Mouse (Mus musculus): ENCODE measurements around the gene Olfr764-ps1. TPM values are rescaled to one million over a fixed set of nuclear protein-coding genes. Genes with fewer than 3 reads are reported as not detected.

Olfr764-ps1 gene
- polyA plus RNA-seq (2014; fragmentation: Illumina TruSeq; extraction: RNeasy Lipid Tissue Mini Kit (QIAGEN cat#74804); ENCODE audit: low replicate concordance) = not detected

DNA sequence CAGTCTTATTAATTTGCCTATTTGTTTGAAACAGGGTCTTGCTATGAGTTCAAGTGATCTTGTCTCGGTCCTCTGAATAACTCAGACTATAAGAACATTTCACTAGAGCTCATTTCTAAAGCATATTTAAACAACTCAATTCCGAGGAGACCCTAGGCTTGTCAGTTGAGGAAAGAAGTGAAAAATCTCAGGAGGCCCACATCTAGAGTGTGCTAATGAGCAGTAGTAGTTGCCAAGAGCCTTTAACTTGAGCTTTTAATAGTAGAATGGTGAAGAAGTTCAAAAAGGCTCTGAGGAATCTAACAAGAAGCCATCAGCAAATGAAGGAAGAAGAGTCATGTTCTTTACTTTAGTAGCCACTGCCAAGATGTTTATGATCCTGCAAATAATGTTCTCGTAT lies at the start of gene Olfr764-ps1:
TSS of gene Olfr764-ps1 (minus strand) at position 101 of the 400 bp plus-strand sequence.

DNA sequence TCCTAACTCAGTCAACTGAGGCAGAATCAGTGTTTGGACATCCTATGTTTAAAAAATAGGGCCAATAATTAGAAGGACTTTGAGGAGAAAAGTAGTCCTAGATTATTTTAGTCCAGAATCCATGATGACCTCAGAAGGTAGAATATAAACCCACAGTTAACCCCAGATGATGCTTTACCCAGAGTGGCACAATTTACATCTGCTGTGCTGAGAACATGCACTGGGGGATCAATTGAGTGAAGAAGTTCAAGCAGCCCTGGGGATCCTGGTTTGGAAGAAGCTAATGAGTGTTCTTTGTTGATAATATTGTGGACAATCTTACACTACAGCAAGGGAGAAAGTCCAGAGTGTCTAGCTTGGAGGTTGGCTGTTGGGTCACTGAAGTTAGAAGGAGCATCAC lies 43.1 kb upstream of the Olfr764-ps1 start, which contains the start of gene Olfr767:
TSS of gene Olfr767 (minus strand) at position 101 of the 400 bp plus-strand sequence.

DNA sequence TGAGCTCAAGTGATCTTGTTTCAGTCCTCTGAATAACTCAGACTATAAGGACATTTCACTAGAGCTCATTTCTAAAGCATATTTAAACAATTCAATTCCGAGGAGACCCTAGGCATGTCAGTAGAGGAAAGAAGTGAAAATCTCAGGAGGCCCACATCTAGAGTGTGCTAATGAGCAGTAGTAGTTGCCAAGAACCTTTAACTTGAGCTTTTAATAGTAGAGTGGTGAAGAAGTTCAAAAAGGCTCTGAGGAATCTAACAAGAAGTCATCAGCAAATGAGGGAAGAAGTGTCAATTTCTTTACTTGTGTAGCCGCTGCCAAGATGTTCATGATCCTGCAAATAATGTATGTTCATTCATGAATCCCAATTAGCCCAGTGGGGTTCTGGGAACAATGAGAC lies 29.2 kb upstream of the Olfr764-ps1 start, which contains the start of gene Olfr766-ps1:
TSS of gene Olfr766-ps1 (minus strand) at position 101 of the 400 bp plus-strand sequence.

DNA sequence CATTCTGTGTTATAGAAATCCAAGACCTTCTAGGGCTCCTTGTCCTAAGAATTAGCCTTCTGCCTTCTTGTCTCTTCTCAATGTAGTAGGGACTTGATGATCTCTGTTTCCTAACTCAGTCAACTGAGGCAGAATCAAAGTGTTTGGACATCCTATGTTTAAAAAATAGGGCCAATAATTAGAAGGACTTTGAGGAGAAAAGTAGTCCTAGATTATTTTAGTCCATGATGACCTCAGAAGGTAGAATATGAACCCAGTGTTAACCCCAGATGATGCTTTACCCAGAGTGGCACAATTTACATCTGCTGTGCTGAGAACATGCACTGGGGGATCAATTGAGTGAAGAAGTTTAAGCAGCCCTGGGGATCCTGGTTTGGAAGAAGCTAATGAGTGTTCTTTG lies 10.2 kb upstream of the Olfr764-ps1 start, which contains the start of gene Olfr765:
TSS of gene Olfr765 (minus strand) at position 101 of the 400 bp plus-strand sequence.

GRCm38 (mm10) chr10:129010288-129010841 lies 29.3 kb downstream of the Olfr764-ps1 start, which contains the start of gene Olfr763:
TSS of gene Olfr763 (plus strand) at chr10:129010791.

GRCm38 (mm10) chr10:128989131-128989530 lies 50.6 kb downstream of the Olfr764-ps1 start, which contains the start of gene Olfr9:
TSS of gene Olfr9 (plus strand) at chr10:128989431.

Other genes with a start within 250 kb of the Olfr764-ps1 start
- 2.0 TPM for gene Mmp19, start 249.0 kb downstream of the Olfr764-ps1 start, polyA plus RNA-seq (2014; fragmentation: Illumina TruSeq; extraction: RNeasy Lipid Tissue Mini Kit (QIAGEN cat#74804); ENCODE audit: low replicate concordance)
- gene Dnajc14, start 235.8 kb downstream of the Olfr764-ps1 start, polyA plus RNA-seq (2014; fragmentation: Illumina TruSeq; extraction: RNeasy Lipid Tissue Mini Kit (QIAGEN cat#74804); ENCODE audit: low replicate concordance) = 39.9 TPM
- 3.1 TPM for gene Tmem198b, start 235.5 kb downstream of the Olfr764-ps1 start, polyA plus RNA-seq (2014; fragmentation: Illumina TruSeq; extraction: RNeasy Lipid Tissue Mini Kit (QIAGEN cat#74804); ENCODE audit: low replicate concordance)
- 242 TPM for gene Sarnp, start 222.6 kb downstream of the Olfr764-ps1 start, polyA plus RNA-seq (2014; fragmentation: Illumina TruSeq; extraction: RNeasy Lipid Tissue Mini Kit (QIAGEN cat#74804); ENCODE audit: low replicate concordance)
- 206 TPM for gene Ormdl2, start 218.3 kb downstream of the Olfr764-ps1 start, polyA plus RNA-seq (2014; fragmentation: Illumina TruSeq; extraction: RNeasy Lipid Tissue Mini Kit (QIAGEN cat#74804); ENCODE audit: low replicate concordance)
- 0.85 TPM for gene Gdf11, start 148.2 kb downstream of the Olfr764-ps1 start, polyA plus RNA-seq (2014; fragmentation: Illumina TruSeq; extraction: RNeasy Lipid Tissue Mini Kit (QIAGEN cat#74804); ENCODE audit: low replicate concordance)
- 401 TPM for gene Cd63, start 138.9 kb downstream of the Olfr764-ps1 start, polyA plus RNA-seq (2014; fragmentation: Illumina TruSeq; extraction: RNeasy Lipid Tissue Mini Kit (QIAGEN cat#74804); ENCODE audit: low replicate concordance)
- 1.5 TPM for gene Rdh5, start 117.0 kb downstream of the Olfr764-ps1 start, polyA plus RNA-seq (2014; fragmentation: Illumina TruSeq; extraction: RNeasy Lipid Tissue Mini Kit (QIAGEN cat#74804); ENCODE audit: low replicate concordance)
- 2.2 TPM for gene Bloc1s1, start 115.9 kb downstream of the Olfr764-ps1 start, polyA plus RNA-seq (2014; fragmentation: Illumina TruSeq; extraction: RNeasy Lipid Tissue Mini Kit (QIAGEN cat#74804); ENCODE audit: low replicate concordance)
- 0.45 TPM for gene Itga7, start 106.1 kb downstream of the Olfr764-ps1 start, polyA plus RNA-seq (2014; fragmentation: Illumina TruSeq; extraction: RNeasy Lipid Tissue Mini Kit (QIAGEN cat#74804); ENCODE audit: low replicate concordance)
- gene Mettl7b, start 78.9 kb downstream of the Olfr764-ps1 start, polyA plus RNA-seq (2014; fragmentation: Illumina TruSeq; extraction: RNeasy Lipid Tissue Mini Kit (QIAGEN cat#74804); ENCODE audit: low replicate concordance) = 4.3 TPM
- gene Olfr9, start 50.5 kb downstream of the Olfr764-ps1 start, polyA plus RNA-seq (2014; fragmentation: Illumina TruSeq; extraction: RNeasy Lipid Tissue Mini Kit (QIAGEN cat#74804); ENCODE audit: low replicate concordance) = not detected
- gene Olfr763, start 29.1 kb downstream of the Olfr764-ps1 start, polyA plus RNA-seq (2014; fragmentation: Illumina TruSeq; extraction: RNeasy Lipid Tissue Mini Kit (QIAGEN cat#74804); ENCODE audit: low replicate concordance) = not detected
- not detected for gene Olfr765, start 10.1 kb upstream of the Olfr764-ps1 start, polyA plus RNA-seq (2014; fragmentation: Illumina TruSeq; extraction: RNeasy Lipid Tissue Mini Kit (QIAGEN cat#74804); ENCODE audit: low replicate concordance)
- gene Olfr766-ps1, start 29.1 kb upstream of the Olfr764-ps1 start, polyA plus RNA-seq (2014; fragmentation: Illumina TruSeq; extraction: RNeasy Lipid Tissue Mini Kit (QIAGEN cat#74804); ENCODE audit: low replicate concordance) = not detected
- not detected for gene Olfr767, start 43.0 kb upstream of the Olfr764-ps1 start, polyA plus RNA-seq (2014; fragmentation: Illumina TruSeq; extraction: RNeasy Lipid Tissue Mini Kit (QIAGEN cat#74804); ENCODE audit: low replicate concordance)
- gene Olfr768, start 59.5 kb upstream of the Olfr764-ps1 start, polyA plus RNA-seq (2014; fragmentation: Illumina TruSeq; extraction: RNeasy Lipid Tissue Mini Kit (QIAGEN cat#74804); ENCODE audit: low replicate concordance) = not detected
- gene Olfr769, start 78.0 kb upstream of the Olfr764-ps1 start, polyA plus RNA-seq (2014; fragmentation: Illumina TruSeq; extraction: RNeasy Lipid Tissue Mini Kit (QIAGEN cat#74804); ENCODE audit: low replicate concordance) = not detected
- gene Olfr770, start 99.1 kb upstream of the Olfr764-ps1 start, polyA plus RNA-seq (2014; fragmentation: Illumina TruSeq; extraction: RNeasy Lipid Tissue Mini Kit (QIAGEN cat#74804); ENCODE audit: low replicate concordance) = not detected
- not detected for gene Olfr771, start 124.9 kb upstream of the Olfr764-ps1 start, polyA plus RNA-seq (2014; fragmentation: Illumina TruSeq; extraction: RNeasy Lipid Tissue Mini Kit (QIAGEN cat#74804); ENCODE audit: low replicate concordance)
- gene Olfr772, start 138.0 kb upstream of the Olfr764-ps1 start, polyA plus RNA-seq (2014; fragmentation: Illumina TruSeq; extraction: RNeasy Lipid Tissue Mini Kit (QIAGEN cat#74804); ENCODE audit: low replicate concordance) = not detected
- not detected for gene Olfr773, start 147.5 kb upstream of the Olfr764-ps1 start, polyA plus RNA-seq (2014; fragmentation: Illumina TruSeq; extraction: RNeasy Lipid Tissue Mini Kit (QIAGEN cat#74804); ENCODE audit: low replicate concordance)
- not detected for gene Olfr774, start 196.3 kb upstream of the Olfr764-ps1 start, polyA plus RNA-seq (2014; fragmentation: Illumina TruSeq; extraction: RNeasy Lipid Tissue Mini Kit (QIAGEN cat#74804); ENCODE audit: low replicate concordance)
- not detected for gene Olfr775, start 208.5 kb upstream of the Olfr764-ps1 start, polyA plus RNA-seq (2014; fragmentation: Illumina TruSeq; extraction: RNeasy Lipid Tissue Mini Kit (QIAGEN cat#74804); ENCODE audit: low replicate concordance)
- not detected for gene Olfr776, start 219.2 kb upstream of the Olfr764-ps1 start, polyA plus RNA-seq (2014; fragmentation: Illumina TruSeq; extraction: RNeasy Lipid Tissue Mini Kit (QIAGEN cat#74804); ENCODE audit: low replicate concordance)
- not detected for gene Olfr777, start 231.6 kb upstream of the Olfr764-ps1 start, polyA plus RNA-seq (2014; fragmentation: Illumina TruSeq; extraction: RNeasy Lipid Tissue Mini Kit (QIAGEN cat#74804); ENCODE audit: low replicate concordance)

Data from small intestine, adult 10 weeks (tissue).